Mouse (Mus musculus): ENCODE measurements around the gene Uhrf2.

- TF ChIP-seq CTCF (IDR thresholded peaks at IDR 0.05; ENCODE audit: borderline replicate concordance, insufficient read depth, low read length) = no peak
- no peak for TF ChIP-seq POLR2A (IDR thresholded peaks at IDR 0.05; ENCODE audit: low read depth, low read length)
Measured at GRCm38 (mm10) chr19:30016156-30016555, 14.2 kb upstream of the Uhrf2 start.
